Mouse (Mus musculus): ENCODE measurements around the gene Dynlt1b. TPM values are rescaled to one million over a fixed set of nuclear protein-coding genes. Genes with fewer than 3 reads are reported as not detected.
"Not testable (repeated sequence)": the region's sequence is repeated elsewhere in the genome, so short reads cannot be mapped to it uniquely, and the experiment has no call there.

The Dynlt1b gene
- 838 and 876 TPM in 2 replicates for polyA plus RNA-seq (2014; fragmentation: Nextera tagmentation; extraction: Ambion mirVana)

DNA sequence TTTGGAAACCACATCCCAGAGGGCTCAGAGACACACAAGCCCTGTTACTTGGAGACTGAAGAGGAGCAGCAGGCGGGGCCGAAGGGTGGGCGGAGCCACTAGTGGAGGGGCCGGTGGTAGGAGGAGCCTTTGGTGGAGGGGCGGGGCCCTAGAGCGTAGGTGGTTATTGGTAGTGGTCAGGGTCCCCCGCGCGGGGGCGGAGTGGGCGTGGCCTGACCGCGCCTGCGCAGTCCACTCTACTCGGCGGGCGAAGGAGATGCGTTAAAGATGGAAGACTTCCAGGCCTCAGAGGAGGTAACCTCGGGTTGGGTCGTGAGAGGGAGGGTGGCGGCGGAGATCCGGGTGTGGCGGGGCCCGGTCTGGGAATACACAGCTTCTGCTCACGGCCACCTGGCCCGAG, at the start of gene Dynlt1b:
Dynlt1b (plus strand) TSS at position 168 of the 400 bp plus-strand sequence.
- Histone ChIP-seq H3K9ac (ENCODE audit: low read depth, low read length) (peak within 1 kb of the TSS; percentile 35), H3K4me3 (ENCODE audit: low read depth, low read length) (peak within 1 kb of the TSS; percentile 41), H3K4me2 (replicated peaks; ENCODE audit: low read depth, low read length) (peak within 1 kb of the TSS; percentile 42)
- under 1% methylated on average over 27 of the region's 27 CpGs for WGBS
- H3K27me3 ChIP-seq (ENCODE audit: control insufficient read depth, insufficient read depth, low read length); H3K27ac ChIP-seq (ENCODE audit: low read depth, low read length); H3K36me3 ChIP-seq (ENCODE audit: control insufficient read depth, insufficient read depth, low read length); H3K4me1 ChIP-seq (replicated peaks; ENCODE audit: control insufficient read depth, insufficient read depth, low read length); H3K9me3 ChIP-seq (ENCODE audit: control insufficient read depth, low read length): not testable (repeated sequence)
- DNase-seq (ENCODE audit: low spot score), result peak; percentile 100
- ATAC-seq (ENCODE audit: low FRiP score), result peak; percentile 97

DNA sequence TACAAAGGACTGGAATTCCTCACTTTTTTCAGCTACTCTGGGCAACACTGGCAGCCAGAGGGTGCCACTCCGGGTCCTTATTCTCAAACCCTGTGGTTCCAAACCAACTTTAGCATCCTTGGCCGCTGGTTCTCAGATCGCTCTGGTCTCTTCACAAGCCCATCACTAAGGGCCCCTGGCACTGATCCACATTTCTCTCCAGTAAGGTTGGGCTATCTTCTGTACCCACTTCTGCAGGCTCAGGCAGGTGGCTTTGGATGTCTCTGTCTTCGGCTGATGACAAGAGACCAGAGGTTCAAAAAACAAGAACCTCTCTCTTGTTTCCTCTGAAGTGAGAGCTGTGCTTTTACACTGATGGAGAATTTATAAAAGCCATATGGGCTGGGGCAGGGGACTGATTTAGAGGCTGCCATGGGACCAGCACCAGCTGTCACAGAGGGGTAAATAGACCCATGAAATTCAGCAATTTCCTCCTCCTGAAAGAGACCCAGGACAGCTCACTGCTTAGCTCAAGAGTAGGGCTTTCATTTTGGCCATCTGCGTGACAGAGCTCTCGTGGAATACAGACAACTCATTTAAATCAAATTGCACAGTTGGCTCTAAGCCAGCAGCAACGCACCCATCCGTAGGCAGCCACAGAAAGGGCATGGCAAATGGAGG, 49.6 kb upstream of the Dynlt1b start:
- not testable (repeated sequence) for H3K4me1 ChIP-seq (replicated peaks; ENCODE audit: control insufficient read depth, insufficient read depth, low read length); H3K4me2 ChIP-seq (replicated peaks; ENCODE audit: low read depth, low read length); H3K36me3 ChIP-seq (ENCODE audit: control insufficient read depth, insufficient read depth, low read length); DNase-seq (ENCODE audit: low spot score); H3K27me3 ChIP-seq (ENCODE audit: control insufficient read depth, insufficient read depth, low read length); H3K27ac ChIP-seq (ENCODE audit: low read depth, low read length); H3K4me3 ChIP-seq (ENCODE audit: low read depth, low read length); H3K9me3 ChIP-seq (ENCODE audit: control insufficient read depth, low read length); H3K9ac ChIP-seq (ENCODE audit: low read depth, low read length)
- peak; percentile 89 for ATAC-seq (ENCODE audit: low FRiP score)
- 54% methylated on average over 1 of the region's 8 CpGs for WGBS

DNA sequence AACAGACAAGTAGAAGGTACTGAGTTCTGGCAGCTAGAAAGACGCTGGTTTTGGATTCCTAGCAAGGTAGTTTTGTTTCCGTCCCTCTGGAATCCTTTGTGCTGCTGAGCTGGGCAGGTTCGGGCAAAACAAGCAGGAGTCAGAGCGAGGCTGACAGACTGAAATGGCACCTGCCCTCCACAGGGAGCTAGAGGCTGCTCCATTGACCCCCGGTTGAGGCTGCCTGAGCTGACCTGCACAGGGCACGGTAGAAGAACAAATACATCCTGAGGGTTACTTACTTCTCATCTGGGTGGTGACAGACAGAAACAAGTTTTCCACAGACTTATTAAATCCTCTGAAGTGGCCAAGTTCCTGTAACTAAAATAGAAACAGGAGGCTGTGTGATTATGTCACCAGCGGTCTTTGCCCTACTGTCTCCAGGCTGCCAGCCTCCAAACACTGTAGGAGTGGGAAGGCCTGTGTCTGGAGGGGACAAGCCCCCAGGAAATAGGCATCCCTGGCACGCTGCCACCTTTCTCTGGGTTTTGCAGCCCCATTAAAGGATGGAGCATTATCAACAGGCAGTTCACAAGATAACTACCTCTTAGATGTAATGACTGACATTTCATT, 48.7 kb upstream of the Dynlt1b start:
- H3K27ac ChIP-seq (ENCODE audit: low read depth, low read length); ATAC-seq (ENCODE audit: low FRiP score); H3K4me3 ChIP-seq (ENCODE audit: low read depth, low read length); H3K27me3 ChIP-seq (ENCODE audit: control insufficient read depth, insufficient read depth, low read length); H3K9me3 ChIP-seq (ENCODE audit: control insufficient read depth, low read length); H3K36me3 ChIP-seq (ENCODE audit: control insufficient read depth, insufficient read depth, low read length); H3K9ac ChIP-seq (ENCODE audit: low read depth, low read length); DNase-seq (ENCODE audit: low spot score); H3K4me2 ChIP-seq (replicated peaks; ENCODE audit: low read depth, low read length); H3K4me1 ChIP-seq (replicated peaks; ENCODE audit: control insufficient read depth, insufficient read depth, low read length): not testable (repeated sequence)
- no CpG with 5 or more reads among the region's 8 CpGs for WGBS

DNA sequence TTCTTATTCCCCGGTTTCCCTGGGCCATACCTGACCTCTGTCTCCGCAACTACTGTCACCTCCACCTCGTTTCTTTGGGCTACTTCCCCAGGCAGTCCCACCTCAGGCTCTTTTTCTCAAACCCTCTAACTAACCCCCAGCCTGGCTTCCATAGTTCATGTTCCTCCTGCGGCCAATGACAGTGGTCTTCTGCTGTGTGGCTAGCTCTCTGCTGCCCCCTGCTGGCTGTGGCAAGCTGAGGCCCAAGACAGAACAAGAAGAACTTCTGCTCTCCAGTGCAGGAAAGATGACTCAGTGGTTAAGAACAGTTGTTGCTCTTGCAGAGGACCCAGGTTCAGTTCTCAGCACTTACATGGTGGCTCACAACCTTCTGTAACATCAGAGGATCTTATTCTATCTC, 43.0 kb upstream of the Dynlt1b start:
- peak; percentile 63 for ATAC-seq (ENCODE audit: low FRiP score)
- not testable (repeated sequence) for H3K27me3 ChIP-seq (ENCODE audit: control insufficient read depth, insufficient read depth, low read length); DNase-seq (ENCODE audit: low spot score); H3K27ac ChIP-seq (ENCODE audit: low read depth, low read length); H3K4me3 ChIP-seq (ENCODE audit: low read depth, low read length); H3K4me2 ChIP-seq (replicated peaks; ENCODE audit: low read depth, low read length); H3K4me1 ChIP-seq (replicated peaks; ENCODE audit: control insufficient read depth, insufficient read depth, low read length); H3K9me3 ChIP-seq (ENCODE audit: control insufficient read depth, low read length); H3K36me3 ChIP-seq (ENCODE audit: control insufficient read depth, insufficient read depth, low read length); H3K9ac ChIP-seq (ENCODE audit: low read depth, low read length)
- WGBS, result no CpG with 5 or more reads among the region's 4 CpGs

DNA sequence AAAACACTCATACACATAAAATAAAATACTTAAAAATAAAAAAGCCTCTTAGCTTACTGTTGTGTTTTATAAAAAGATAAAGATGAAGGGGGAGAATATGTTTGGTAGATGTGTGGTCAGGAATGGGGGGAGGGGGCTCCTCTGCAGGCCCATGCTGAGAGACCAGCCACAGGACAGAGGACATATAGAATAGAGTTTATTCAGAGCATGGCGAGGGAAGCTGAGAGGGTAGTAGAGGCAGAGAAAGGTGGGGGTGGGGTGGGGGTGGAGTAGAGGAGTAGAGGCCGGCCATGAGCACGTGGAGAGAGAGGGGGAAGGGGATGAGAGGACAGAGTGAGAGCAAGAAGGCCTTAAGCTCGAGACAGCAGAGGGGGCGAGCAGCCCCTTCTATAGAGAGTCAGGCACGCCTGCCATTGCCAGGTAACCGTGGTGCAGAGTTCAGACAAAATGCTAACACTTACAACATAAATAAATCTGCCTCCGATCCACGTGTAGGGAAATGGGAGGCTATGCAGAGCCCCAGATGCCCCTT, 42.5 kb upstream of the Dynlt1b start:
- not testable (repeated sequence) for H3K4me3 ChIP-seq (ENCODE audit: low read depth, low read length); H3K4me2 ChIP-seq (replicated peaks; ENCODE audit: low read depth, low read length); H3K9ac ChIP-seq (ENCODE audit: low read depth, low read length); H3K36me3 ChIP-seq (ENCODE audit: control insufficient read depth, insufficient read depth, low read length); DNase-seq (ENCODE audit: low spot score); H3K4me1 ChIP-seq (replicated peaks; ENCODE audit: control insufficient read depth, insufficient read depth, low read length); H3K27ac ChIP-seq (ENCODE audit: low read depth, low read length); H3K9me3 ChIP-seq (ENCODE audit: control insufficient read depth, low read length); H3K27me3 ChIP-seq (ENCODE audit: control insufficient read depth, insufficient read depth, low read length)
- no CpG with 5 or more reads among the region's 9 CpGs for WGBS
- ATAC-seq (ENCODE audit: low FRiP score), result peak; percentile 22; the same call in 1 of the 2 replicates

DNA sequence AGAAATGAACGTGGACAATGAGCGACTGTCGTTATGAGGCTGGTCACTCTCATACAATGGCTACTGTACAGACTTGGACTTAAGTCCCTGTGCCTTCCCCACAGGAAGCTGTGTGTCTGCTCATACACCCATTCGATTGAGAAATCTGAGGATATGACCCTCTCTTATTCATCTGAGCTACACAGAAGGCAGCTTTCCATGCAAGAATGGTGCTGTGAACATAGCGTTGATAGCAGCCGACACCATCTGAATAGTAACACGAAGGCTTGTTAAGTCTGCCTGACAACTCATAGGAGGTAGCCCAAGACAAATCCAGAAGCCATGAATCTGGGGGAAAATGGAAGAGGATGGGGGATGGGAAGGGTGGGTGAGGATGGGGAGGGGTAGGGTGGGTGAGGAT, 40.4 kb upstream of the Dynlt1b start:
- H3K4me2 ChIP-seq (replicated peaks; ENCODE audit: low read depth, low read length); H3K9me3 ChIP-seq (ENCODE audit: control insufficient read depth, low read length); H3K27me3 ChIP-seq (ENCODE audit: control insufficient read depth, insufficient read depth, low read length); H3K4me3 ChIP-seq (ENCODE audit: low read depth, low read length); H3K4me1 ChIP-seq (replicated peaks; ENCODE audit: control insufficient read depth, insufficient read depth, low read length); H3K27ac ChIP-seq (ENCODE audit: low read depth, low read length); H3K9ac ChIP-seq (ENCODE audit: low read depth, low read length); DNase-seq (ENCODE audit: low spot score); ATAC-seq (ENCODE audit: low FRiP score); H3K36me3 ChIP-seq (ENCODE audit: control insufficient read depth, insufficient read depth, low read length): not testable (repeated sequence)
- 66% methylated on average over 2 of the region's 7 CpGs for WGBS

DNA sequence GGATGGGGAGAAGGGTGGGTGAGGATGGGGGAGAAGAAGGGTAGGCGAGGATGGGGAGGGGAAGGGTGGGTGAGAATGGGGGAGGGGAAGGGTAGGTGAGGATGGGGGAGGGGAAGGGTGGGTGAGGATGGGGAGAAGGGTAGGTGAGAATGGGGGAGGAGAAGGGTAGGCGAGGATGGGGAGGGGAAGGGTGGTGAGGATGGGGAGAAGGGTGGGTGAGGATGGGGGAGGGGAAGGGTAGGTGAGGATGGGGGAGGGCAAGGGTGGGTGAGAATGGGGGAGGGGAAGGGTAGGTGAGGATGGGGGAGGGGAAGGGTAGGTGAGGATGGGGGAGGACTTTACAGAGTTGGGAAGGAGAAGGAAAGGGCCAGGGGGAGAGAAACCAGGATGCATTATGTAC, 39.2 kb upstream of the Dynlt1b start:
- not testable (repeated sequence) for H3K36me3 ChIP-seq (ENCODE audit: control insufficient read depth, insufficient read depth, low read length); H3K4me1 ChIP-seq (replicated peaks; ENCODE audit: control insufficient read depth, insufficient read depth, low read length); H3K4me3 ChIP-seq (ENCODE audit: low read depth, low read length); H3K9me3 ChIP-seq (ENCODE audit: control insufficient read depth, low read length); DNase-seq (ENCODE audit: low spot score); H3K27me3 ChIP-seq (ENCODE audit: control insufficient read depth, insufficient read depth, low read length); ATAC-seq (ENCODE audit: low FRiP score); H3K4me2 ChIP-seq (replicated peaks; ENCODE audit: low read depth, low read length); H3K27ac ChIP-seq (ENCODE audit: low read depth, low read length); H3K9ac ChIP-seq (ENCODE audit: low read depth, low read length)
- whole genome bisulfite sequencing, result 100% methylated on average over 1 of the region's 2 CpGs

DNA sequence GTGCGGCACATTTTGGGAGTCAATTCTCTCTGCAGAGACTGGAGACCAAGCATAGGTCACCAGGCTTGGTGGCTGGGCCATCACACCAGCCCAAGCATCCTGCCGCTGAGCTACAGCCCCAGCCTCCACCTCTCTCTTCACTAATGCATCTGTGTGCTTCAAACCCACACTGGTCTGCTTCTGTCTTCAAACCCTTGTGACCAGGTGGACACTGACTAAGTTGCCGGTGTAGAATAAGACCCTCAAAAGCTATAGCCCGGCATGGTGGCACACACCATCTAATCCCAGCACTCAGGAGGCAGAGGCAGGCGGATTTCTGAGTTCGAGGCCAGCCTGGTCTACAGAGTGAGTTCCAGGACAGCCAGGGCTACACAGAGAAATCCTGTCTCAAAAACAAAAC, 38.2 kb upstream of the Dynlt1b start:
- H3K4me3 ChIP-seq (ENCODE audit: low read depth, low read length); H3K27ac ChIP-seq (ENCODE audit: low read depth, low read length); H3K9ac ChIP-seq (ENCODE audit: low read depth, low read length); H3K9me3 ChIP-seq (ENCODE audit: control insufficient read depth, low read length); H3K27me3 ChIP-seq (ENCODE audit: control insufficient read depth, insufficient read depth, low read length); DNase-seq (ENCODE audit: low spot score); H3K36me3 ChIP-seq (ENCODE audit: control insufficient read depth, insufficient read depth, low read length); H3K4me1 ChIP-seq (replicated peaks; ENCODE audit: control insufficient read depth, insufficient read depth, low read length); H3K4me2 ChIP-seq (replicated peaks; ENCODE audit: low read depth, low read length); ATAC-seq (ENCODE audit: low FRiP score): not testable (repeated sequence)
- WGBS, result 86% methylated on average over 5 of the region's 6 CpGs
